Mouse (Mus musculus) adrenal gland, postnatal 10 days (tissue): ENCODE results near the gene Chrna9. TPM values are rescaled to one million over a fixed set of nuclear protein-coding genes. Genes with fewer than 3 reads are reported as not detected.

Source experiments
- DNase-seq: peaks from one replicate; pipeline ENCODE4 v3.0.0; 2021; ENCODE audit warnings: mixed read lengths
- microRNA-seq: library from miRNA; unstranded; fragments of <30 nt; microRNA quantifications from one replicate; pipeline ENCODE4 v1.2.0, GENCODE M21; 2021
- total RNA-seq, 2 experiments: library from RNA; stranded (reverse); gene quantifications; 2 replicates each; pipeline ENCODE4 v1.2.3; 2021

Chrna9 gene
- total RNA-seq, 2 experiments from 2014 or later = 0.39 to 0.76 TPM

GRCm38 (mm10) chr5:66015449-66015961 is 80.8 kb downstream of the Chrna9 start:
- no peak for DNase-seq

- no peak for DNase-seq
These were observed 92.1 kb downstream of the Chrna9 start for GRCm38 (mm10) chr5:66026796-66027195.

Small RNAs within 50 kb of the gene (microRNA-seq; reads per million reads assigned to microRNA genes)
- gene Gm25952 = not detected

Other genes starting within 250 kb of the Chrna9 start
- 100 to 1,000 TPM in 1 of 2 experiments, 10 to 100 TPM in 1; 81.9 to 110 TPM for gene Pds5a, start 236.6 kb upstream of the Chrna9 start, total RNA-seq
- gene N4bp2, start 171.4 kb upstream of the Chrna9 start, total RNA-seq = 10 to 100 TPM; 26.0 to 31.2 TPM
- gene Rhoh, start 73.7 kb upstream of the Chrna9 start, total RNA-seq = 1 to 10 TPM; 2.5 to 2.6 TPM
- gene 9130230L23Rik, start 69.4 kb downstream of the Chrna9 start, total RNA-seq = not detected
- gene Rbm47, start 238.2 kb downstream of the Chrna9 start, total RNA-seq = 10 to 100 TPM; 54.7 to 55.9 TPM